ENCODE assay signal across 31 mouse cellular contexts in the genomic region with DNA sequence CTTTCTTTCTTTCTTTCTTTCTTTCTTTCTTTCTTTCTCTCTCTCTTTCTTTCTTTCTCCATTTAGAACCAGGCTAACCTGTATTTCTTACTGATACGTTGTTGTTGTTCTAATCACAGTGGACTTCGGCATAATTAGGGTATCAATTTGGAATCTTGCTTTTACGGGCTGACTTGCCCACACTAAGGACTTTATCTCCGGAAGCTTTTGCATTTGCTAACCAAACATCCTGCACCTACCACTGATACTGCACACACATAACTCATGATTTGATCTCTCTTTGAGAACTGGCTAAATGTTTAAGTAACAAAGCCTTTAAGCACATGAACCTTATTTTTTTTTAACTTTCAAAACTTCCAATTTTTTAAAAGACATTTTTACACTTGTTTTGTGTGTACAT. TPM values are rescaled to one million over a fixed set of nuclear protein-coding genes. Genes with fewer than 3 reads are reported as not detected.
"Had no signal": no experiment of that assay in that cellular context is flagged by ENCODE, and none has a peak within 500 bp of the region (broad histone marks: within the 10 kb centered on the region; RNA-seq: fewer than 3 reads in every experiment).

No protein-coding gene starts in this region.

- H3K4me1 ChIP-seq: heart, embryonic 10.5 days; heart, embryonic 12.5 days; hindbrain, embryonic 10.5 days; hindbrain, embryonic 12.5 days; kidney, embryonic 15.5 days; limb, embryonic 13.5 days; limb, embryonic 15.5 days; liver, embryonic 12.5 days had no signal

- DNase-seq: gastrocnemius, postnatal 10 days; gastrocnemius, postnatal 25 days; heart, adult 18-20 months; heart, postnatal 10 days; heart, postnatal 4 days; kidney, adult 11 months; kidney, adult 9 months; kidney, postnatal 14 days; kidney, postnatal 36 days; layer of hippocampus, adult 9-11 months; layer of hippocampus, postnatal 36 days had no signal

- H3K4me2 ChIP-seq: heart, embryonic 12.5 days; hindbrain, embryonic 12.5 days; hindbrain, embryonic 14.5 days; kidney, embryonic 15.5 days; limb, embryonic 13.5 days; limb, embryonic 15.5 days; liver, embryonic 12.5 days had no signal

- H3K27me3 ChIP-seq: heart, embryonic 12.5 days; hindbrain, embryonic 12.5 days; kidney, embryonic 15.5 days; limb, embryonic 13.5 days; limb, embryonic 15.5 days; liver, embryonic 12.5 days had no signal

- H3K4me3 ChIP-seq: heart, embryonic 10.5 days; heart, embryonic 12.5 days; hindbrain, embryonic 10.5 days; hindbrain, embryonic 12.5 days; kidney, embryonic 15.5 days; limb, embryonic 13.5 days; limb, embryonic 15.5 days; liver, embryonic 12.5 days had no signal

- H3K9me3 ChIP-seq: heart, embryonic 10.5 days; heart, embryonic 12.5 days; hindbrain, embryonic 10.5 days; hindbrain, embryonic 12.5 days; kidney, embryonic 15.5 days; limb, embryonic 13.5 days; limb, embryonic 15.5 days; liver, embryonic 12.5 days had no signal

- H3K9ac ChIP-seq: heart, embryonic 12.5 days; hindbrain, embryonic 12.5 days; hindbrain, embryonic 14.5 days; kidney, embryonic 15.5 days; limb, embryonic 13.5 days; limb, embryonic 15.5 days; liver, embryonic 12.5 days; liver, embryonic 14.5 days had no signal

- ATAC-seq: hindbrain, embryonic 16.5 days; inflammation-experienced regulatory T-cells, adult 6 months; liver, embryonic 12.5 days had no signal

- H3K27ac ChIP-seq: heart, embryonic 10.5 days; hindbrain, embryonic 10.5 days; hindbrain, embryonic 12.5 days; hindbrain, embryonic 14.5 days; kidney, embryonic 15.5 days; kidney, postnatal 0 days; limb, embryonic 13.5 days; limb, embryonic 15.5 days; liver, embryonic 12.5 days; liver, embryonic 14.5 days had no signal

RNA-seq across cellular contexts. Expression of gene Cyp2c23, which starts 21.4 kb away (rescaled TPM):
- total RNA-seq: gastrocnemius, postnatal 10 days; gastrocnemius, postnatal 25 days; granulocyte monocyte progenitor cell, adult 5-6 weeks; heart, adult 8-10 months; heart, postnatal 25 days; heart, postnatal 4 days; layer of hippocampus, adult 18-20 months; layer of hippocampus, adult 8-10 months; layer of hippocampus, postnatal 36 days had no signal
- polyA plus RNA-seq: heart, embryonic 14.5 days; heart, embryonic 16.5 days; hindbrain, embryonic 10.5 days; hindbrain, embryonic 12.5 days; hindbrain, embryonic 14.5 days; hindbrain, embryonic 16.5 days; inflammation-experienced regulatory T-cells, adult 6 months had no signal
